Comparison of ENCODE assay signal across 11 mouse cellular contexts in the genomic region with DNA sequence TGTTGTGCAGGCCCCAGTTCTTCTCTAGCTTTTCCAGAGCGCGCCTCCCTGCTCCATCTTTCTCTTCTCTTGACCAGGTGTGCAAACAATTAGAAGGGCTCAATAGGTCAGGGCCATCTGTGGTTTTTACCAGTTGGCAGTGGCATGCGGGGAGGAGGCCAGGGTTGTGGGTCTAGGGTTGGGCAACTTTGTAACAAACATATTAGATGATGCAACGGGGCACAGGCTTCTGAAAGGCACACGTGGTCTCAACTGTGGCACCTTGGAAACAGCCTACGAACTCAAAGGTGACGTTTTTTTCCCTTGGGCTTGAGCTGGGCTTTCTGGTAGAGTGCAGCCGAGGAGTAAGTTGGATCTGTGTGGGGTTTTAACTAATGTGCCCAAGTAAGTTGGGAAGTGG. TPM values are rescaled to one million over a fixed set of nuclear protein-coding genes. Genes with fewer than 3 reads are reported as not detected.
DNase-seq lines count a peak whose midpoint lies in the region; ATAC-seq and TF ChIP-seq lines count a peak whose summit lies in the region.
"Had no signal": no experiment of that assay in that cellular context is flagged by ENCODE, and none has a peak within 500 bp of the region (broad histone marks: within the 10 kb centered on the region; RNA-seq: fewer than 3 reads in every experiment).

No protein-coding gene starts in this region.

- H3ac ChIP-seq in C2C12 (ENCODE audit: control insufficient read depth, insufficient read length, low read depth) = no peak overlapping the region

- peak overlapping the region; percentile 82 for H3K27ac ChIP-seq in liver, embryonic 15.5 days (replicated peaks)
- no peak overlapping the region for H3K27ac ChIP-seq in forebrain, embryonic 16.5 days (ENCODE audit: low read length)

- no peaks in the 10 kb centered on the region for H3K27me3 ChIP-seq in C2C12 (ENCODE audit: control insufficient read depth, insufficient read depth, insufficient read length)
- no peaks in the 10 kb centered on the region for H3K27me3 ChIP-seq in liver, embryonic 15.5 days
- no peaks in the 10 kb centered on the region for H3K27me3 ChIP-seq in forebrain, embryonic 16.5 days (replicated peaks; ENCODE audit: control insufficient read depth, insufficient read depth, low read length)
- H3K27me3 ChIP-seq: megakaryocyte, embryonic 14.5 days had no signal

- H3K79me3 ChIP-seq in C2C12 (ENCODE audit: low read depth) = no peaks in the 10 kb centered on the region

- ATAC-seq in liver, embryonic 15.5 days (ENCODE audit: insufficient read depth) = peak; percentile 35
- peak; percentile 67 for ATAC-seq in megakaryocyte, adult 5-6 weeks (ENCODE audit: poor library complexity, severe bottlenecking)
- ATAC-seq in forebrain, embryonic 16.5 days = no peak

- no peak overlapping the region for H3K4me2 ChIP-seq in liver, embryonic 15.5 days
- H3K4me2 ChIP-seq in forebrain, embryonic 16.5 days (ENCODE audit: low read length) = no peak overlapping the region

- H3K9me3 ChIP-seq in liver, embryonic 15.5 days (replicated peaks) = no peaks in the 10 kb centered on the region
- H3K9me3 ChIP-seq in forebrain, embryonic 16.5 days (ENCODE audit: control insufficient read depth, low read length) = no peaks in the 10 kb centered on the region

- H3K36me3 ChIP-seq in C2C12 (ENCODE audit: control insufficient read depth, insufficient read depth) = no peaks in the 10 kb centered on the region
- no peaks in the 10 kb centered on the region for H3K36me3 ChIP-seq in liver, embryonic 15.5 days (replicated peaks)
- H3K36me3 ChIP-seq in forebrain, embryonic 16.5 days (ENCODE audit: control insufficient read depth, insufficient read depth) = no peaks in the 10 kb centered on the region

- TF ChIP-seq CTCF in C2C12 (IDR thresholded peaks at IDR 0.05; ENCODE audit: control insufficient read depth, insufficient read depth, insufficient read length) = no peak

- no peak overlapping the region for H3K9ac ChIP-seq in liver, embryonic 15.5 days
- no peak overlapping the region for H3K9ac ChIP-seq in forebrain, embryonic 16.5 days (replicated peaks; ENCODE audit: low read depth, low read length)

- DNase-seq in adrenal gland, postnatal 14 days = peak; percentile 59
- DNase-seq in layer of hippocampus, adult 18-20 months (ENCODE audit: low spot score in 2 of 2) = no peak
- DNase-seq in kidney, postnatal 36 days = no peak
- DNase-seq: cerebellum, adult 9-10 months had no signal

- H3K4me1 ChIP-seq in liver, embryonic 15.5 days (replicated peaks) = peaks cover 4% of the 10 kb centered on the region; the same call in 1 of the 2 replicates
- no peaks in the 10 kb centered on the region for H3K4me1 ChIP-seq in forebrain, embryonic 16.5 days (replicated peaks; ENCODE audit: control insufficient read depth, insufficient read depth, low read length)
- H3K4me1 ChIP-seq: megakaryocyte, embryonic 14.5 days had no signal

- WGBS in liver, embryonic 15.5 days (ENCODE audit: insufficient replicate concordance) = 56% methylated on average over 8 of the region's 8 CpGs
- WGBS in forebrain, embryonic 16.5 days = 88% methylated on average over 8 of the region's 8 CpGs

- no peaks in the 10 kb centered on the region for H3K79me2 ChIP-seq in C2C12 (ENCODE audit: control insufficient read depth, insufficient read depth)

- H3K4me3 ChIP-seq in C2C12 (ENCODE audit: insufficient read depth, poor library complexity, severe bottlenecking) = no peak overlapping the region
- no peak overlapping the region for H3K4me3 ChIP-seq in liver, embryonic 15.5 days (replicated peaks)
- H3K4me3 ChIP-seq in forebrain, embryonic 16.5 days (replicated peaks; ENCODE audit: low read length) = no peak overlapping the region
- H3K4me3 ChIP-seq: erythroblast, embryonic 14.5 days had no signal

TF ChIP-seq in C2C12, 6 proteins besides CTCF, POLR2A, EP300 and RAD21:
- TF ChIP-seq MYOG (IDR thresholded peaks at IDR 0.05; ENCODE audit: control insufficient read depth, extremely low read depth, insufficient read length) = no peak
- TF ChIP-seq USF1 (IDR thresholded peaks at IDR 0.05; ENCODE audit: low read depth) = peak; percentile 25
- TF ChIP-seq CEBPB (IDR thresholded peaks at IDR 0.05; ENCODE audit: low read depth) = peak; percentile 80
- no peak for TF ChIP-seq FOSL1 (IDR thresholded peaks at IDR 0.05; ENCODE audit: insufficient read depth, low read length, poor library complexity, severe bottlenecking)
- TF ChIP-seq MYOD1 (IDR thresholded peaks at IDR 0.05; ENCODE audit: control insufficient read depth, insufficient read length, low read depth) = no peak

RNA-seq across cellular contexts. Expression of a gene that starts 58.7 kb away (rescaled TPM):
- 0.06 TPM for polyA plus RNA-seq in C2C12 (2012; fragmentation: generic; extraction: Trizol)
- total RNA-seq in adrenal gland, postnatal 14 days (2021) = 32.1 and 32.7 TPM in 2 replicates
- polyA plus RNA-seq in liver, embryonic 15.5 days (2015; fragmentation: Nextera tagmentation; extraction: Ambion mirVana) = 0.94 and 2.0 TPM in 2 replicates
- not detected in 2 replicates for total RNA-seq in megakaryocyte, adult 5-6 weeks (2015)
- not detected in 2 replicates for total RNA-seq in megakaryocyte, adult 5-6 weeks (2017)
- 0.71 and 0.90 TPM in 2 replicates for polyA plus RNA-seq in forebrain, embryonic 16.5 days (2015; fragmentation: Nextera tagmentation; extraction: Ambion mirVana)
- total RNA-seq in layer of hippocampus, adult 18-20 months (2021) = 10 to 100 TPM; 16.9 to 19.5 TPM
- total RNA-seq: MEL had no signal

Comparison
In these comparisons a context has a peak if more than half of its experiments do, and no peak if none do; other contexts are left out.
1. RNA of a gene that starts 58.7 kb away (total RNA-seq): 32.1 to 32.7 TPM in adrenal gland, postnatal 14 days and 16.9 to 19.5 TPM in layer of hippocampus, adult 18-20 months; not detected in megakaryocyte, adult 5-6 weeks; every median in the first group is over 10 times any median in the second.